23 mouse cellular contexts compared by ENCODE assay signal in the genomic region with DNA sequence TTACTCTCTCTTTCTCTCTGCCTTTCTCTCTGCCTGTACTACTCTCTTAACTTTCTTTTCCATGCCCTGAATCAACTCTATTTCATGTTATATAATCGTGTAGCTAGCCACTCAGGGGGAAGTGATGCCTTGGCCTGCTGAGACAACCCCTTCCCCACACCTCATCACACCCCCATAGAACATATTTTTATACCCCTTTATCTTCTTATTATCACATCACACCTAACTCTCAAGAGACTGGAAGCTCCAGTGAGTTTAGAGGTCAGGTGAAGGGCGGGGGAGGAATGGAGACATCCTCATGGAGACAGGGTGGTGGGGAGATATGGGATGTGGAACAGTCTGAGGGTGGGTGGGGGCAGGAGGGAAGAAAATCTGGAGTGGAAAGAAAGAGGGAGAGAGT.
"Had no signal": no experiment of that assay in that cellular context is flagged by ENCODE, and none has a peak within 500 bp of the region (broad histone marks: within the 10 kb centered on the region; RNA-seq: fewer than 3 reads in every experiment).

No protein-coding gene starts in this region.

- H3K36me3 ChIP-seq: hindbrain, embryonic 13.5 days; hindbrain, embryonic 15.5 days; kidney, embryonic 15.5 days; limb, embryonic 13.5 days; limb, embryonic 15.5 days; liver, embryonic 12.5 days had no signal

- DNase-seq: forebrain, postnatal 0 days; gastrocnemius, postnatal 14 days; gastrocnemius, postnatal 36 days; heart, adult 11 months; heart, postnatal 14 days; kidney, adult 11 months; kidney, adult 2 months; kidney, adult 9 months; kidney, postnatal 14 days; kidney, postnatal 36 days; layer of hippocampus, adult 9-11 months; layer of hippocampus, postnatal 36 days; left cerebral cortex, postnatal 4 days had no signal

- H3K27me3 ChIP-seq: hindbrain, embryonic 13.5 days; hindbrain, embryonic 15.5 days; kidney, embryonic 15.5 days; limb, embryonic 13.5 days; limb, embryonic 15.5 days; liver, embryonic 12.5 days had no signal

- H3K4me3 ChIP-seq: hindbrain, embryonic 13.5 days; hindbrain, embryonic 15.5 days; kidney, embryonic 15.5 days; limb, embryonic 13.5 days; limb, embryonic 15.5 days; liver, embryonic 12.5 days had no signal

- H3K4me2 ChIP-seq: hindbrain, embryonic 13.5 days; hindbrain, embryonic 15.5 days; kidney, embryonic 15.5 days; limb, embryonic 13.5 days; limb, embryonic 15.5 days; liver, embryonic 12.5 days had no signal

- H3K4me1 ChIP-seq: hindbrain, embryonic 13.5 days; hindbrain, embryonic 15.5 days; kidney, embryonic 15.5 days; limb, embryonic 13.5 days; limb, embryonic 15.5 days; liver, embryonic 12.5 days had no signal

- H3K9me3 ChIP-seq: hindbrain, embryonic 13.5 days; hindbrain, embryonic 15.5 days; kidney, embryonic 15.5 days; limb, embryonic 13.5 days; limb, embryonic 15.5 days; liver, embryonic 12.5 days had no signal

- H3K27ac ChIP-seq: hindbrain, embryonic 13.5 days; hindbrain, embryonic 15.5 days; hindbrain, postnatal 0 days; kidney, embryonic 15.5 days; kidney, postnatal 0 days; limb, embryonic 13.5 days; limb, embryonic 15.5 days; liver, embryonic 12.5 days; liver, embryonic 14.5 days had no signal

- H3K9ac ChIP-seq: forebrain, postnatal 0 days; hindbrain, embryonic 13.5 days; hindbrain, embryonic 15.5 days; kidney, embryonic 15.5 days; limb, embryonic 13.5 days; limb, embryonic 15.5 days; liver, embryonic 12.5 days; liver, embryonic 14.5 days had no signal

- ATAC-seq: forebrain, postnatal 0 days; hindbrain, postnatal 0 days; intestine, embryonic 16.5 days; liver, embryonic 12.5 days had no signal
